Mouse (Mus musculus): ENCODE data around the gene Pip5k1b. TPM values are rescaled to one million over a fixed set of nuclear protein-coding genes. Genes with fewer than 3 reads are reported as not detected.
A peak's percentile ranks its signal among the peaks of the same experiment; 100 is the strongest.

The Pip5k1b gene
- total RNA-seq, 1 experiment from 2014 or later = 13.7 TPM

DNA sequence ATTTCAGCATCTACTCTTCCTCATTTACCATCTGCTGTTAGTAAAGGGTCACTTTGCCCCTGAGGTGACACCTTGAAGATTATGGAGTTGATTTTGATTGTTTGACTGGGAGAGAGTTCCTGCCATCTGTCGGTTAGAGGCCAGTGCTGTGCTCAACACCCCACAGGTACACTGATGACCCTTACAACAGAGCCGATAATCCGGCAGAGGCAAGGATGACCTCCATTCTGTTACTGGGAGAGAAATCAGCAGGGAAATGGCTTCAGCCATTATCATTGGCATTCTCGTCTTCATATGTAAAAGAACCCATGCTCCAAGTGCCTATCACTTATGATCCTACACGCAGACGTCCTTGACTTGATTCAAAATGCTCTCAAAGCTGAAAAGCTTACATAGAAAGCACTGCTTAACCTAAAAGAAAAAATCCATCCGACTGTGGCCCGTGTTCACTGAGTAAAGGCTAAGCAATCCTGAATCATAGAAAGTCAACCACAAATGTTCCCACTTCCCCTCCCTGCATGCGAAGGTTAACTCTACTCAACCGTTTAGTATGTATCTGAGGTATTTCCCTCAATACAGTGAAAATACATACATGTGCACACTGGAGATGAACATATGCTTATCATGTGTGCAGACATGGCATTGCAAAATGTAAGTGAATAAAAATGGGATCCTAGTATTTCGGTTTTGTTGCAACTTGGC lies 146.7 kb downstream of the Pip5k1b start:
- no peak for ATAC-seq (replicated peaks in 1 of 2; ENCODE audit: insufficient read depth in 1 of 2, low FRiP score in 2 of 2, low TSS enrichment in 1 of 2, low read depth in 1 of 2, poor library complexity in 2 of 2, severe bottlenecking in 2 of 2)

DNA sequence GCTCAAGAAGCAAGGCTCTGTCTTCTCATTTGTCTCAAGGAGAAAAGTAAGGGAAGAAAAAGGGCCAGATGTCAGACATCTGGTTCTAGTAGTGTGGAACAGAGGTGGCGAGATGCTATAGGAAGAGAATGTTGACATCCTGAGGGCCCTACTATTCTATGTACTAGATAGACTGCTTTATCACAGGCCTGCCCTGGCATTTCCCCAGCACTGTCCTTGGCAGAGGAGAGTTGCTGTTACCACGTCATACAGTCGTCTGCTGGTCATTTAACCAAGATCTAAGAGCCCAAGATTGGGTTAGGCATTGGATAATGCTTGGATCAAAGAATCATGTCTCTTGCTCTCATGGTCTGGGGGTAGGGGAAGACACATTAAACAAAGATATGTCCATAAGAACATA lies 151.0 kb downstream of the Pip5k1b start:
- no peak for ATAC-seq (replicated peaks in 1 of 2; ENCODE audit: insufficient read depth in 1 of 2, low FRiP score in 2 of 2, low TSS enrichment in 1 of 2, low read depth in 1 of 2, poor library complexity in 2 of 2, severe bottlenecking in 2 of 2)

GRCm38 (mm10) chr19:24403245-24403644 lies 152.4 kb downstream of the Pip5k1b start:
- ATAC-seq (replicated peaks in 1 of 2; ENCODE audit: insufficient read depth in 1 of 2, low FRiP score in 2 of 2, low TSS enrichment in 1 of 2, low read depth in 1 of 2, poor library complexity in 2 of 2, severe bottlenecking in 2 of 2) = no peak

DNA sequence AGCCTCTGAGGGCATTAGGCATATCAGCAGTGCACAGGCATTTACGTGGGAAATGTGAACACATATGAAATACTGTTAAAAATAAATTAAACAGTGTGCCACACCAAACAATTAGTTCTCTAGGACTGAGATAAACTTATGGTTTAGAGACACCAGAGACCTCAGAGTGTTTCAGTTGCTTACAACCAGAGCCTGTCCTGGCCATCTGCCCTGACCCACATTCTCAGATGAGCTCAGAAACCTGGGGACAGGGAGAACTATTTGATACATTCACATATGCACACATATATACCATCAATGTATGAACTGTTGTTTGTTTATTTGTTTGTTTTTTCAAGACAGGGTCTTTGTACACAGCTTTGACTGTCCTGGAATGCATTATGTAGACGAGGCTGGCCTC lies 161.8 kb downstream of the Pip5k1b start:
- no peak for ATAC-seq (replicated peaks in 1 of 2; ENCODE audit: insufficient read depth in 1 of 2, low FRiP score in 2 of 2, low TSS enrichment in 1 of 2, low read depth in 1 of 2, poor library complexity in 2 of 2, severe bottlenecking in 2 of 2)

DNA sequence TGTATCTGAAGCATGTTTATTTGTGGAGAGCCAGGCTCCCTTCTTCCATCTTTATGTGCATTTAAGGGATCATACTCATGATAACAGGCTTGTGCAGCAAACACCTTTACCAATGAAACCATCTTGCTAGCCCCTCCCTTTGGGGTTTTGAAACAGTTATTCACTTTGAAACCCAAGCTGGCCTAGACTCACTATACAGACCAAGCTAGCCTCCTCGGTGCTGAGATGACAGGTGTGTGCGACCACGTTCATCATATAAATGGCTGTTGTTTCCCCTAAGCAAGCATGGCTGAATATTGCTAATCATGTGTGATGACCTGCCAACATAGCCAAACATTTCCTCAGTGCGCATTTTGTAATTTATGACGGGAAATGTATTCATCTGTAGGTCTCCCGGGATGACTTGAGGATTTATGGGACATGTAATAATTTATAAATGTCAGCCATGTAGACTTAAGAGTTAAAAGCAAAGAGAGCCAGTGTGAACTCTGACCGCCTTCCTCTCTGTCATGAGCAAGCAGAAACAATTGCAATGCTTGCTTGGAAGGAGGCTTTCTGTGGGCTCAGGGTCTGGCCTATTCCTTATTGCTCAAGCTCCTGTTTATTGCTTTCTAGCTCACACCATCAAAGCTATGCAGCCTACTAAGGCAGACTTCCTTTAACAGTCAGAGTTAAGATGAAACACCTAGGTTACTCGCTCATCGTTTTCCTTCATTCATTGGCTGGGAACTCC lies 164.0 kb downstream of the Pip5k1b start:
- ATAC-seq (replicated peaks in 1 of 2; ENCODE audit: insufficient read depth in 1 of 2, low FRiP score in 2 of 2, low TSS enrichment in 1 of 2, low read depth in 1 of 2, poor library complexity in 2 of 2, severe bottlenecking in 2 of 2) = peak; percentile 59 to 60

DNA sequence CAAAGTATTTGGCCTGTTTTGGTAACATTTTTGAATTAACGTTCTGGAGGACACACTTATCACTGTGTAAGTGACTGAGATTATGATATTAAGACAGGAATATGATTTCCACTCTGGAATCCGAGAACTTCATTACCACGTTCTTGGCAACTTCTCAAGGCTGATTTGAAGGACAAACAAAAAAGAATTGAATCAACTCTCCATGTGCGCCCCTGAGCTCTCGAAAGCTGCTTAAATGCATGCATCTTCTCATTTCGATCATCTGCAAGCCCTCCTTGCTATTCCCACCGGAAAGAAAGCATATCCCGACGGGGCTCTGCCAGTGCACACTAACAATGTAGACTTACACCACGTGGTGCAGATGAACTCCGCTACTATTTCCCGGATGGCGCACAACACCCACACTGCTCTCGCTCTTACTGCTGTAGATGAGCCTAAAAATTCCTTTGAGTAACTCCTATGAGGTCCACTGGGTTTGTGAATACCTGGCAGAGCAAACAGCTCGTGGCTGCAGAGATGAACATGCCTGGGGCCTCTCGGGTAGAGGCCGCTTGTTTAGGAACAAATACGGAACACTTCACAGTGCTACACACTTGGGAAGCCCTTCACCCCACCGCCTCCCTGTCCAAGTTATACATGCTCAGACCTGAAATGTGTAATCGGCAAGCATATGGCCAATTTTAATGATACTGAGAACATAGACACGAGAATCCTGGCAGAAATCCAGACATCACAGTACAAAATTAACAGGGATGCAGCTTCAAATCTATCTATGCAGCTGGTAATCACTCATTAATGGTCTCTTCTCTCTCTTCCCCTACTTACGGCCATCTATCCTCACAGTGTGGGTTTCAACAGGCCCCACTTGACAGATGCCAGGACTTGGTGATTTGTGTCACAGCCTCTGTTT lies 168.5 kb downstream of the Pip5k1b start:
- no peak for ATAC-seq (replicated peaks in 1 of 2; ENCODE audit: insufficient read depth in 1 of 2, low FRiP score in 2 of 2, low TSS enrichment in 1 of 2, low read depth in 1 of 2, poor library complexity in 2 of 2, severe bottlenecking in 2 of 2)

DNA sequence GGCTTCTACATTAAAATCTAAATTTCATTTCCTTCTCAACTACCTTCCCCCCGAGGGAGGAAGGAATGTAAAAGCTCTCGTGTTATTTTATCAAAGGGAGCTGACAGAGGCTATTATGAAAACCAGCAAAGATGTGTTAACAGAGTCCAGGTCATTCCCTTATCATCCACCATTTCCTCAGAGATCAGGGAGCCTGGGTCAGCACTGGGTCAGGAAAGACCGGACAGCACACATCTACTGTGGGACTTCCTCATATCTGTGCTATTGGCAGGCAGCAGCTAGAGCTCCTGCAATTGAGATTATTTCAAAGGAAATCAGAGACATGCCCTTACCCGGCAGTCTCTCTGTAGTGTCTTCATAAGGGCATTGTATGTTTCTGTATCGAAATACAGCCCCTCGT lies 177.2 kb downstream of the Pip5k1b start:
- no peak for ATAC-seq (replicated peaks in 1 of 2; ENCODE audit: insufficient read depth in 1 of 2, low FRiP score in 2 of 2, low TSS enrichment in 1 of 2, low read depth in 1 of 2, poor library complexity in 2 of 2, severe bottlenecking in 2 of 2)

- no peak for ATAC-seq (replicated peaks in 1 of 2; ENCODE audit: insufficient read depth in 1 of 2, low FRiP score in 2 of 2, low TSS enrichment in 1 of 2, low read depth in 1 of 2, poor library complexity in 2 of 2, severe bottlenecking in 2 of 2)
These were observed 183.7 kb downstream of the Pip5k1b start for GRCm38 (mm10) chr19:24371763-24372640.

GRCm38 (mm10) chr19:24368419-24368818 lies 187.3 kb downstream of the Pip5k1b start:
- no peak for ATAC-seq (replicated peaks in 1 of 2; ENCODE audit: insufficient read depth in 1 of 2, low FRiP score in 2 of 2, low TSS enrichment in 1 of 2, low read depth in 1 of 2, poor library complexity in 2 of 2, severe bottlenecking in 2 of 2)

- ATAC-seq (replicated peaks in 1 of 2; ENCODE audit: insufficient read depth in 1 of 2, low FRiP score in 2 of 2, low TSS enrichment in 1 of 2, low read depth in 1 of 2, poor library complexity in 2 of 2, severe bottlenecking in 2 of 2) = no peak
These were observed 187.9 kb downstream of the Pip5k1b start for GRCm38 (mm10) chr19:24367722-24368121.

DNA sequence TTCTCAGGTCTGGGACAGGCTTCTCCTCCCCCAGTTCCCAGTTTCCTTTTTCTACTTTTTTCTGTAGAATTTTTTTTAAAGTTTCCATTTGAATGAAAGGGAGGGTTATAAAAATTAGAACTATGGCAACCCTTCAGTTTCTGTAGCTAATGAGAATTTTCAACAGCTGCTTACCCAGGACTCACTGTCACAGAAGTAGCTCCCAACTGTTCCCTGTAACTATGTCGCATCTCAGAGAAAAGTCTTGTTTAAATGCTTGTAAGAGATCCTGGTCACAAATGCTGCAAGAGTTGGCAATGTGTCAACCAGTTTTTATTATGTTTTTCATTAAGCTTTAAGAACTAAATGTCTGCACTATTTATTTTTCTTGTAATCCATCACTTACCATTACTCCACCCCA lies 188.9 kb downstream of the Pip5k1b start:
- no peak for ATAC-seq (replicated peaks in 1 of 2; ENCODE audit: insufficient read depth in 1 of 2, low FRiP score in 2 of 2, low TSS enrichment in 1 of 2, low read depth in 1 of 2, poor library complexity in 2 of 2, severe bottlenecking in 2 of 2)

- ATAC-seq (replicated peaks in 1 of 2; ENCODE audit: insufficient read depth in 1 of 2, low FRiP score in 2 of 2, low TSS enrichment in 1 of 2, low read depth in 1 of 2, poor library complexity in 2 of 2, severe bottlenecking in 2 of 2) = no peak
These were observed 192.9 kb downstream of the Pip5k1b start for GRCm38 (mm10) chr19:24362626-24363321.

DNA sequence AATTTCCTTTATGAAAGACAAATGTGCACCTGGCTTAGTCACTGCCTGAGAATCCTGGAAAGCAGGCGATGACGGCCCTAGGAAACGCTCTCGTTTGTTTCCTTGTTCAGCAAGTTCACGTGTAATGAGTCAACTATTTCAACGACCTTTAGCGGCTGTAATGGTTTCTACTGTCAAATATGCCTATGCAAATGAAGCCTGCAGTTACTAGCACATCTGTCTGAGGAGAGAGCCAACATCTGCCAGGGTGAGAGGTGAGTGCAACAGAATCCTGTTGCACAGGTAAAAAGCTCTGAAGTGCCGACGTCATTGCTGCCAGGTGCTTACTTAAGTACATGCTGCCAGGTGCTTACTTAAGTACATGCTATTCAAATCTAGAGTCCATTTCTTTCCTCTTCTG lies 196.4 kb downstream of the Pip5k1b start:
- no peak for ATAC-seq (replicated peaks in 1 of 2; ENCODE audit: insufficient read depth in 1 of 2, low FRiP score in 2 of 2, low TSS enrichment in 1 of 2, low read depth in 1 of 2, poor library complexity in 2 of 2, severe bottlenecking in 2 of 2)

DNA sequence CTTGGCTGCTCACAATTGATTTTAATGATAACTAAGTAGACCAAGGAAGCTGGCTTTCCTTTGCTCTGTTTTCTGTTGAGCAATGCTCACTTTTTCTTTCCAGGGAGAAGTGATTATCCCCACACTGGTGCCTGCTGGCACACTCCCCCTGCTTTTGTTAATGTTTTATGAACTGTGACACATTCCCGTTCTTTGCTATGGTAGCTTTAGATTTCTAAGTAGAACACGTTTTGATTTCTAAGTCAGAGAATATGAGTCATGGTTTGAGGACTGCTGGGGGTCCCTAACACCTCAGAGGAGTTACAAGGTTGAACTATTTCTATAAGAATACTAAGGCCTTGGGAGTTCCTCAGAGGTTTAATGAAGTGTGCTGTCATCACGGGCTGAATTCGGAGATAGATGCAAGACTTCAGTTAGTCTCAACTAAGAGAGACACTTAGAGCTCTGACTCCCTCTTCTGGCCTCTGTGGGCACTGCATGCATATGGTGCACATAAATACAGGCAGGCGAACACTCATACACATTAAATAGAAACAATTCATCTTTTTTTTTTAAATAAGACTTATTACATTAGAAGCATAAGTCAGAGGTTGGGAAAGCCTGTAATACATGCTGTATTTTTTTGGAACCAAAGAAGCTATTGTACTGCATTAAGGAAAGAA lies 203.2 kb downstream of the Pip5k1b start:
- no peak for ATAC-seq (replicated peaks in 1 of 2; ENCODE audit: insufficient read depth in 1 of 2, low FRiP score in 2 of 2, low TSS enrichment in 1 of 2, low read depth in 1 of 2, poor library complexity in 2 of 2, severe bottlenecking in 2 of 2)

GRCm38 (mm10) chr19:24344501-24344900 lies 211.2 kb downstream of the Pip5k1b start:
- ATAC-seq (replicated peaks in 1 of 2; ENCODE audit: insufficient read depth in 1 of 2, low FRiP score in 2 of 2, low TSS enrichment in 1 of 2, low read depth in 1 of 2, poor library complexity in 2 of 2, severe bottlenecking in 2 of 2) = no peak

GRCm38 (mm10) chr19:24342786-24343185 lies 212.9 kb downstream of the Pip5k1b start:
- no peak for ATAC-seq (replicated peaks in 1 of 2; ENCODE audit: insufficient read depth in 1 of 2, low FRiP score in 2 of 2, low TSS enrichment in 1 of 2, low read depth in 1 of 2, poor library complexity in 2 of 2, severe bottlenecking in 2 of 2)
